Mouse (Mus musculus) c-Kit-positive CD71-positive TER-119-negative erythroid progenitor cells, embryonic 14.5 days (primary cell): Measurements from ENCODE around the gene Ermard.

Source experiments
- DNase-seq: peaks from one replicate; pipeline ENCODE4 v3.0.0-alpha.2; 2013; ENCODE audit warnings: low read depth

Gene Ermard

GRCm38 (mm10) chr17:15060356-15060755, 19.3 kb downstream of the Ermard start:
- no peak for DNase-seq

- DNase-seq: no peak
Measured at GRCm38 (mm10) chr17:15065391-15066024, 24.5 kb downstream of the Ermard start.

- DNase-seq: no peak
Measured at GRCm38 (mm10) chr17:15066066-15066465, 25.1 kb downstream of the Ermard start.

- DNase-seq: no peak
Measured at GRCm38 (mm10) chr17:15066911-15067310, 25.9 kb downstream of the Ermard start.

- DNase-seq: no peak
Measured at GRCm38 (mm10) chr17:15068040-15068792, 27.2 kb downstream of the Ermard start.

GRCm38 (mm10) chr17:15069124-15069523, 28.1 kb downstream of the Ermard start:
- no peak for DNase-seq

GRCm38 (mm10) chr17:15072211-15072610, 31.2 kb downstream of the Ermard start:
- no peak for DNase-seq

- no peak for DNase-seq
Measured at GRCm38 (mm10) chr17:15075033-15075432, 34.0 kb downstream of the Ermard start.

- no peak for DNase-seq
Measured at GRCm38 (mm10) chr17:15077536-15077935, 36.5 kb downstream of the Ermard start.

- DNase-seq: peak; percentile 66
Measured at GRCm38 (mm10) chr17:15084226-15084848, 43.3 kb downstream of the Ermard start.

GRCm38 (mm10) chr17:15085006-15085405, 44.0 kb downstream of the Ermard start:
- DNase-seq: no peak

- no peak for DNase-seq
Measured at GRCm38 (mm10) chr17:15088166-15088565, 47.2 kb downstream of the Ermard start.

GRCm38 (mm10) chr17:15088591-15089001, 47.6 kb downstream of the Ermard start:
- no peak for DNase-seq

- no peak for DNase-seq
Measured at GRCm38 (mm10) chr17:15091739-15092138, 50.7 kb downstream of the Ermard start.

GRCm38 (mm10) chr17:15093523-15093922, 52.5 kb downstream of the Ermard start:
- DNase-seq: no peak

- no peak for DNase-seq
Measured at GRCm38 (mm10) chr17:15096853-15097252, 55.8 kb downstream of the Ermard start.

GRCm38 (mm10) chr17:15098677-15099076, 57.7 kb downstream of the Ermard start:
- no peak for DNase-seq

GRCm38 (mm10) chr17:15101355-15101754, 60.3 kb downstream of the Ermard start:
- no peak for DNase-seq

GRCm38 (mm10) chr17:15107143-15107649, 66.2 kb downstream of the Ermard start:
- no peak for DNase-seq

GRCm38 (mm10) chr17:15108473-15109441, 67.7 kb downstream of the Ermard start:
- no peak for DNase-seq

GRCm38 (mm10) chr17:15115550-15115949, 74.5 kb downstream of the Ermard start:
- no peak for DNase-seq

- no peak for DNase-seq
Measured at GRCm38 (mm10) chr17:15120096-15120495, 79.1 kb downstream of the Ermard start.
